Mouse (Mus musculus) olfactory bulb, adult 2 months (tissue): ENCODE measurements around the gene Ubr2. TPM values are rescaled to one million over a fixed set of nuclear protein-coding genes. Genes with fewer than 3 reads are reported as not detected.

Experiments
- H3K27ac ChIP-seq: fragments of 200-500 bp; 2 replicates; pipeline ENCODE4 v1.5.1; 2012; ENCODE audit warnings: low read depth, low read length; ENCODE audit not compliant: insufficient read depth
- H3K4me1 ChIP-seq: fragments of 200-500 bp; 2 replicates; pipeline ENCODE4 v1.6.1; 2012; ENCODE audit warnings: low read length; ENCODE audit not compliant: control insufficient read depth, insufficient read depth
- H3K4me3 ChIP-seq: fragments of 200-500 bp; 2 replicates; pipeline ENCODE4 v1.5.1; 2012; ENCODE audit warnings: mild to moderate bottlenecking, low read depth, low read length, moderate library complexity; ENCODE audit not compliant: insufficient read depth
- CTCF ChIP-seq: fragments of 200-500 bp; IDR thresholded peaks from 2 replicates; pipeline ENCODE4 v1.5.1; 2012; ENCODE audit warnings: low read depth, mild to moderate bottlenecking, low read length, moderate library complexity; ENCODE audit not compliant: insufficient read depth
- POLR2A ChIP-seq: fragments of 200-500 bp; IDR thresholded peaks from 2 replicates; pipeline ENCODE4 v1.6.1; 2012; ENCODE audit warnings: mild to moderate bottlenecking, low read depth, low read length, moderate library complexity; ENCODE audit not compliant: insufficient read depth
- WGBS: fragments of 180-500 bp; shearing (Covaris S2); methylation state at CpG from one replicate; pipeline ENCODE4 v1.1.7; 2018; 5-methylcytosine and 5-hydroxymethylcytosine counted together
- polyA plus RNA-seq: library from polyadenylated mRNA; stranded (reverse); fragments of >200 nt; gene quantifications from 2 replicates; pipeline ENCODE4 v1.2.4, GENCODE M21; 2012; ENCODE audit warnings: low replicate concordance; ENCODE audit not compliant: missing spikeins, insufficient read depth, insufficient read length

Ubr2 gene
- polyA plus RNA-seq, 1 experiment, result not detected

DNA sequence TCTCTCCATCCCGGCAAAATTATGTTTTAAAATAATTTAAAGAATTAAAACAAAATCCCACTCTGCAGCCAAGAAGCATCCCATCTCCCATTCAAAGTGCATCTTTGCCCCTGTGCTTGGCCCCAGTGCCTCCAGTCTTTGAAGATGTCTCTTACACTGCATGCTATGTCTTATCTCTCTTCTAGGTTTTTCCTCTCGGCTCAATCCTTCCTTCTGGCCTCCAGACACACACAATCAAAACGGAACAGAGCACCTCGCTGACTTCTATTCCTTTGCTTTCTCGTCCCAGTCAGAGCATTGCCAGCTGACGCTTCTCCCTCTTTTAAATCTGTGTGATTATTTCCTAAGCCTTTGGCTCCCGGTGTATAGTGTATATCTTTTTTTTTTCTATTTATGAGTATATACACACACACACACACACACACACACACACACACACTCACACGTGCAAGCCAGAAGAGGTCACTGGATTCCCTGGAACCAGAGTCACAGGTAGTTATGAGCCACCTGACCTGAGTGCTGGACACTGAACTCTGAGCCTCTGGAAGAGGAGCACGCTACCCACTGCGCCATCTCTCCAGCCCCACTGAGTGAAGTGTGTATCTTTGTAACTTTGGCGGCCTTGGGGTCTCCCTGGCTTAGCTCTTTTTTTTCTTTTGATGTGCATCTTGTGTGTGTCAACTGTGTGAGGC is 125.0 kb downstream of the Ubr2 start:
- Histone ChIP-seq H3K4me3 (no peak overlapping the region), H3K27ac (no peak overlapping the region), H3K4me1 (peaks cover 19% of the 10 kb centered on the region)
- WGBS, result 83% methylated on average over 11 of the region's 11 CpGs
- no peak for TF ChIP-seq POLR2A
- TF ChIP-seq CTCF, result no peak

DNA sequence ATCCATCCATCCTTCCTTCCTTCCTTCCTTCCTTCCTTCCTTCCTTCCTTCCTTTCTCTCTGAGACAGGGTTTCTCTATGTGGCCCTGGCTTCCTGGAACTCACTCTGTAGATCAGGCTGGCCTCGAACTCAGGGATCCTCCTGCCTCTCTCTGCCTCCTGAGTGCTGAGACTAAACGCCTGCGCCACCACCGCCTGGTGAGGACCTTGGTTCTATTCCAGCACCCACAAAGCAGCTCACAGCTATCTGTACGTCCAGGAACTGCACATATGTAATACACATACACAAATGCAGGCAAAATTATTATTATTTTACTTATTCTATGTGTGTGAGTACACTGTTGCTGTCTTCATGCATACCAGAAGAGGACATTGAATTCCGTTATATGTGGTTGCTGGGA is 125.6 kb downstream of the Ubr2 start:
- Histone ChIP-seq H3K4me1 (peaks cover 23% of the 10 kb centered on the region), H3K4me3 (no peak overlapping the region), H3K27ac (no peak overlapping the region)
- 93% methylated on average over 6 of the region's 6 CpGs for WGBS
- TF ChIP-seq POLR2A (no peak), CTCF (no peak)

DNA sequence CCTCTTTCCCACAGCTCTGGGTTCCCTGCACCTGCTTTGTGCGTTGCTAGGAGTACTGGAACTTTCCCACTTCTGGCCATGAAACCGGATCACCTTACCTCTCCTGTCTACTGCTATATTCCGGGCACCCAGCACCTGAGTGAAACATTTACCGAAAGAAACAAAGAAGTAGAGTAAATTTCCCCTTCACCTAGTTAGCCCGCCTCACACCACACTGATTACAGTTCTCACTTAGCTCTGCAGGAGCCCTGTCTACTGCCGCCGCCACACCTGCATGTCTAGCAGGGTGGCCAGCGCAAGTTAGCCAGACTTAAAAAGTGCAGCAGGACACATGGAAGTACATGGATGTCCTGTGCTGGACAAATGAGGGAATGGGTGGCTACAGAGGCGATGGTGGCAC is 127.2 kb downstream of the Ubr2 start:
- H3K4me3 ChIP-seq, result no peak overlapping the region
- WGBS, result 90% methylated on average over 9 of the region's 9 CpGs
- no peak for TF ChIP-seq POLR2A
- TF ChIP-seq CTCF, result no peak
- peaks cover 23% of the 10 kb centered on the region for H3K4me1 ChIP-seq
- no peak overlapping the region for H3K27ac ChIP-seq

- TF ChIP-seq POLR2A (no peak), CTCF (no peak)
- Histone ChIP-seq H3K27ac (no peak overlapping the region), H3K4me3 (no peak overlapping the region), H3K4me1 (peaks cover 19% of the 10 kb centered on the region)
- WGBS, result 84% methylated on average over 6 of the region's 6 CpGs
These were observed 128.6 kb downstream of the Ubr2 start for GRCm38 (mm10) chr17:46881728-46882127.

- H3K27ac ChIP-seq, result no peak overlapping the region
- WGBS, result 64% methylated on average over 2 of the region's 2 CpGs
- peaks cover 13% of the 10 kb centered on the region for H3K4me1 ChIP-seq
- no peak overlapping the region for H3K4me3 ChIP-seq
- TF ChIP-seq CTCF, result no peak
These were observed 130.0 kb downstream of the Ubr2 start for GRCm38 (mm10) chr17:46880322-46880721.

GRCm38 (mm10) chr17:46879841-46880311 is 130.5 kb downstream of the Ubr2 start:
- 47% methylated on average over 14 of the region's 14 CpGs for WGBS

More at GRCm38 (mm10) chr17:46879841-46880311, 130.5 kb downstream of the Ubr2 start:
- H3K4me1 ChIP-seq, result peaks cover 15% of the 10 kb centered on the region
- no peak for TF ChIP-seq CTCF
- no peak for TF ChIP-seq POLR2A
- H3K4me3 ChIP-seq, result no peak overlapping the region
- H3K27ac ChIP-seq, result no peak overlapping the region

Other genes with a start within 250 kb of the Ubr2 start
- gene Ptcra, start 246.8 kb downstream of the Ubr2 start, polyA plus RNA-seq, result not detected in 2 replicates
- gene 2310039H08Rik, start 237.9 kb downstream of the Ubr2 start, polyA plus RNA-seq, result not detected in 2 replicates
- gene Rpl7l1, start 227.9 kb downstream of the Ubr2 start, polyA plus RNA-seq, result not detected in 2 replicates
- gene Bicral, start 152.1 kb downstream of the Ubr2 start, polyA plus RNA-seq, result not detected in 2 replicates
- gene Tbcc, start 119.9 kb downstream of the Ubr2 start, polyA plus RNA-seq, result not detected in 2 replicates
- gene Prph2, start 100.1 kb downstream of the Ubr2 start, polyA plus RNA-seq, result not detected in 2 replicates